Mouse (Mus musculus) stomach, embryonic 14.5 days (tissue): Measurements from ENCODE around the gene Gm13119. TPM values are rescaled to one million over a fixed set of nuclear protein-coding genes. Genes with fewer than 3 reads are reported as not detected.

Source experiments
- ATAC-seq: fragments of 200-750 bp; cut with Nextera tagmentation; 2 replicates; pipeline ENCODE4 v1.8.0; 2017; ENCODE audit warnings: low read depth, moderate TSS enrichment; ENCODE audit not compliant: insufficient number of reproducible peaks, insufficient read depth, low FRiP score
- H3K27ac ChIP-seq: fragments of 300-500 bp; sonication (generic); 2 replicates; pipeline ENCODE4 v1.5.1; 2014; ENCODE audit warnings: mild to moderate bottlenecking, low read length, moderate library complexity, mixed read lengths
- H3K27me3 ChIP-seq: fragments of 300-500 bp; sonication (generic); 2 replicates; pipeline ENCODE4 v1.6.1; 2014; ENCODE audit warnings: low read length, control low read depth, mixed read lengths; ENCODE audit not compliant: control insufficient read depth, insufficient read depth
- H3K36me3 ChIP-seq: fragments of 300-500 bp; sonication (generic); 2 replicates; pipeline ENCODE4 v1.6.1; 2014; ENCODE audit warnings: mild to moderate bottlenecking, control low read depth, low read length, moderate library complexity, mixed read lengths; ENCODE audit not compliant: control insufficient read depth, insufficient read depth
- H3K4me1 ChIP-seq: fragments of 300-500 bp; sonication (generic); 2 replicates; pipeline ENCODE4 v1.6.1; 2014; ENCODE audit warnings: low read length, control low read depth, mixed read lengths; ENCODE audit not compliant: control insufficient read depth, insufficient read depth
- H3K4me2 ChIP-seq: fragments of 300-500 bp; sonication (generic); replicated peaks from 2 replicates; pipeline ENCODE4 v1.6.1; 2014; ENCODE audit warnings: low read depth, low read length, control low read depth
- H3K4me3 ChIP-seq: fragments of 300-500 bp; sonication (generic); 2 replicates; pipeline ENCODE4 v1.5.1; 2014; ENCODE audit warnings: low read depth, low read length, control low read depth
- H3K9ac ChIP-seq: fragments of 300-500 bp; sonication (generic); replicated peaks from 2 replicates; pipeline ENCODE4 v1.6.1; 2014; ENCODE audit warnings: low read depth, mild to moderate bottlenecking, control low read depth, low read length, moderate library complexity, mixed read lengths
- H3K9me3 ChIP-seq: fragments of 300-500 bp; sonication (generic); 2 replicates; pipeline ENCODE4 v1.6.1; 2016; ENCODE audit warnings: low read depth, low read length, control low read depth; ENCODE audit not compliant: control insufficient read depth
- WGBS: fragments of 180-500 bp; shearing (Covaris S2); extraction: QIAGEN DNeasy Blood & Tissue Kit; methylation state at CpG from one replicate; pipeline ENCODE4 v1.1.7; 2014; 5-methylcytosine and 5-hydroxymethylcytosine counted together
- polyA plus RNA-seq: library from polyadenylated mRNA; unstranded; fragments of >200 nt; fragmentation: Nextera tagmentation; extraction: Ambion mirVana; gene quantifications from 2 replicates; pipeline ENCODE4 v1.2.1, GENCODE M21; 2014

Gm13119 gene
- polyA plus RNA-seq, 1 experiment from 2014 or later, result not detected

DNA sequence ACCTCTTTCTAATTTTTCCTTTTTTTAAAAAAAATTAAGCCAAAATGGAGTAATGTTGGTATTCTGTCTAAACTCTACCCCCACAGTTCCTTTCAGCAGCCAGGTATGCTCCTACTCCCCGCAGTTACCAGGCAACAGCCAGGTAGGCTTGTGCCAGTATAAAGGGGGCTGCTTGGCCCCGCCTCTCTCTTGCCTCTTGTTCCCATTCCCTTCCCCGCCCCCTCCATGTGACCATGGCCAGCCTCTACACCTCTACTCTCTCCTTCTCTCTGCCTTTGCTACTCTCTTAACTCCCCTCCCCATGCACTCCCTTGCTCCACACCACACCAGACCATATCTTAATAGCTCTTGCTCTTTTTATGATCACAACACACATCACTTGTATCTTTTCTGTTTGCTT lies 48.5 kb downstream of the Gm13119 start:
- 59% methylated on average over 3 of the region's 3 CpGs for WGBS
- no peaks in the 10 kb centered on the region for H3K9me3 ChIP-seq

DNA sequence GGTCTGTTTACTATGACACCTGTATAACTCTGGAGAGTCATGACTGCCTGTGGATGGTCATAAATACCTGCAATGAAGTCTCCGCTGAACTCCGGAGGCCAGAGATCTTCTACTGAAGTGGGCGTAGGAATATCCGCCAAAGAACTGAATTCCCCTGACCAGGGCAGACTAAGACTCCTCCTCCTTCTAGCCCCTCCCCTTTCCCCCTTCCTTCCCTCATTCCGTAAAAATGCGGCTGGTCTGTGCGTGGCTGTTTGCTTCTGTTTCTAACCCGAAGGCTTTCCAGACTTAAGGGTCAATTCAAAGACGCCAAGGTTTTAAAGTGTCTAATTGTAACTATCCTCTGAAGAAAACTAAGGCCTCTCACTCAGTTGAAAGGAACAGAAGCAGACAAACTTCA lies 50.5 kb downstream of the Gm13119 start, which contains the start of gene Pramef12:
TSS of gene Pramef12 (minus strand) at position 175 of the 400 bp plus-strand sequence.
- Histone ChIP-seq H3K4me1 (no peaks in the 10 kb centered on the region), H3K4me2 (no peak within 1 kb of the TSS), H3K9me3 (no peaks in the 10 kb centered on the region), H3K27ac (no peak within 1 kb of the TSS), H3K36me3 (no peaks in the 10 kb centered on the region), H3K4me3 (no peak within 1 kb of the TSS), H3K9ac (no peak within 1 kb of the TSS), H3K27me3 (no peaks in the 10 kb centered on the region)
- WGBS, result 68% methylated on average over 9 of the region's 9 CpGs
- ATAC-seq, result no peak

More for the DNA sequence above, 48.5 kb downstream of the Gm13119 start:
- Histone ChIP-seq H3K4me3 (no peak overlapping the region), H3K36me3 (no peaks in the 10 kb centered on the region), H3K9ac (no peak overlapping the region), H3K4me1 (no peaks in the 10 kb centered on the region), H3K27ac (no peak overlapping the region), H3K27me3 (no peaks in the 10 kb centered on the region), H3K4me2 (no peak overlapping the region)
- ATAC-seq, result no peak

Other genes with a start within 250 kb of the Gm13119 start
- gene Oog3, start 195.3 kb upstream of the Gm13119 start, polyA plus RNA-seq, result not detected in 2 replicates
- not detected in 2 replicates for gene Oog2, start 167.2 kb upstream of the Gm13119 start, polyA plus RNA-seq
- gene C87977, start 144.6 kb upstream of the Gm13119 start, polyA plus RNA-seq, result not detected in 2 replicates
- not detected in 2 replicates for gene Pramel5, start 77.5 kb upstream of the Gm13119 start, polyA plus RNA-seq
- gene Gm13128, start 27.7 kb upstream of the Gm13119 start, polyA plus RNA-seq, result not detected in 2 replicates
- not detected in 2 replicates for gene Pramef20, start 20.0 kb downstream of the Gm13119 start, polyA plus RNA-seq
- gene Pramef12, start 50.5 kb downstream of the Gm13119 start, polyA plus RNA-seq, result 0.13 and 0.31 TPM in 2 replicates
- not detected in 2 replicates for gene 1700012P22Rik, start 80.8 kb downstream of the Gm13119 start, polyA plus RNA-seq
- not detected in 2 replicates for gene Gm9944, start 95.4 kb downstream of the Gm13119 start, polyA plus RNA-seq
- gene Aadacl3, start 105.8 kb downstream of the Gm13119 start, polyA plus RNA-seq, result not detected in 2 replicates
- gene 9430007A20Rik, start 161.9 kb downstream of the Gm13119 start, polyA plus RNA-seq, result not detected in 2 replicates
- not detected in 2 replicates for gene Gm13124, start 207.2 kb downstream of the Gm13119 start, polyA plus RNA-seq